Mouse (Mus musculus): Measurements from ENCODE around the gene Itga10. TPM values are rescaled to one million over a fixed set of nuclear protein-coding genes. Genes with fewer than 3 reads are reported as not detected.

Itga10 gene
- total and polyA plus RNA-seq, 2 experiments from 2014 or later: 1.4 to 2.6 TPM

DNA sequence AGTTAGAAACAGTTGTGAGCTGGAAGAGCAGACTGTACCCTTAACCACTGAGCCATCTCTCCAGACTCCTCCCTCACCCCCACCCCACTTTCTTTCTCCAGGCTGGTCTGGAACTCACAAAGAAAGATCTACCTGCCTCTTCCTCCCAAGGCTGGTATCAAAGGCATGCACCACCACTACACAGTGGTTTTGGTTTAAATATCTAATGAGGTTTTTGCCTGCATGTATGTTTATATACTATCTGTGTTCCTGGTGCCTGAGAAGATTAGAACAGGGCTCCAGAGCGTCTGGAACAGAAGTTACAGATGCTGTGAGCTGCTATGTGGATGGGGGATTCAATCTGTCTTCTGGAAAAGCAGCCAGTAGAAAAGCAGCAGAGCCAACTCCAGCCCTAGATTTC is 11.4 kb upstream of the Itga10 start:
- Histone ChIP-seq H3K9ac (replicated peaks; ENCODE audit: low read length) (no peak overlapping the region), H3K27me3 (ENCODE audit: insufficient read depth, low read length) (no peaks in the 10 kb centered on the region), H3K27ac (no peak overlapping the region), H3K4me1 (ENCODE audit: insufficient read depth, low read length) (peaks cover 13% of the 10 kb centered on the region; the same call in 1 of the 2 replicates), H3K4me2 (ENCODE audit: low read depth, low read length) (no peak overlapping the region), H3K4me3 (ENCODE audit: low read length) (no peak overlapping the region), H3K36me3 (ENCODE audit: insufficient read depth, low read length) (peaks cover 27% of the 10 kb centered on the region; the same call in 1 of the 2 replicates), H3K9me3 (ENCODE audit: low read length) (no peaks in the 10 kb centered on the region)
- ATAC-seq (no peak), DNase-seq (ENCODE audit: low spot score) (no peak)
- WGBS: 75% methylated on average over 1 of the region's 1 CpGs
- TF ChIP-seq CTCF (IDR thresholded peaks at IDR 0.05; ENCODE audit: low read depth): no peak

DNA sequence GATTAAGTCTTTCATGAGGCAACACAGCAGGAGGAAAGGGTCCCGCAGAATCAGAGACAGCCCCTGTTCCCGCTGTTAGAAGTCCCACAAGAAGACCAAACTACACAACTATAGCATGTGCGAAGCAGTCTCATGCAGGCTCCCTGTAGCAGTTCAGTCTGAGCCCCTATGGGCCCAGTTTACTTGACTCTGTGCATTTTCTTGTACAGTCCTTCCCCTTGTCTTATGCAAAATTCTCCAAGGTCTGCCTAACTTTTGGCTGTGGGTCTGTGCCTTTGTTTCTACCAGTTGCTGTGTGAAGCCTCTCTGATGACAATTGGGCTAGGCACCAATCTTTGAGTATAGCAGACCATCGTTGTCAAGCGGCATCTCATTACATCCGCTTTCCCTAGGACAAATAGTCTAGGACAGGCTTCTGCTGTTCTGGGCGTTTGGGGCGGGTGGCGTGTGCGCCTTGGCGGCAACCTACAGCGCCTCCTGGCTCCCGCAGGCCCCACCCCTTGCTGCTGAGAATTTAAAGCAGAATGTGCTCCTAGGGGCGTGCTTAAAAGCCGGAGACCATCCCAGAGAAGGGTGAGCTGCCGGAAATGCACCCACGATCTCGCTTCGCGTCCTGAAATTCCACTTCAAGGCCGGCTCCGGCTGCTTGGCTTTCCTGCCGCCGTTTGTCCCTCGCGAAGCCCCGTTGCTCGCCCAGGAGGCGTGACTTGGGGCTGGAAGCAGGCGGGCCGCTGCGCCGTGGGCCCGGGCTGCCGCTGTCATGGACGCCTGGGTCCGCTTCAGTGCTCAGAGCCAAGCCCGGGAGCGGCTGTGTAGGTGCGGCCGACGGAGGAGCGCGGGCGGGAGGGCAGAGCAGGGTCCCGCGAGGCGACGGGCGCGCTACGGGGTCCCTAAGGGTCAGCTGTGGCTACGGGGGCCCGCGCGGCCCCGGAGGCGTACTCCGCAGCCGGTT is 10.2 kb upstream of the Itga10 start, which contains the start of the genes Pex11b and Gm42957:
Gene Pex11b, plus strand, starts transcription at position 449 of the 952 bp plus-strand sequence.
Gene Gm42957, plus strand, starts transcription at position 547 of the 952 bp plus-strand sequence.
- WGBS: 2% methylated on average over 60 of the region's 60 CpGs
- Histone ChIP-seq H3K4me3 (ENCODE audit: low read length) (peak within 1 kb of the TSS; percentile 79), H3K9me3 (ENCODE audit: low read length) (no peaks in the 10 kb centered on the region), H3K27ac (peak within 1 kb of the TSS; percentile 79), H3K4me1 (ENCODE audit: insufficient read depth, low read length) (peaks cover 13% of the 10 kb centered on the region; the same call in 1 of the 2 replicates), H3K9ac (replicated peaks; ENCODE audit: low read length) (peak within 1 kb of the TSS; percentile 93), H3K36me3 (ENCODE audit: insufficient read depth, low read length) (peaks cover 34% of the 10 kb centered on the region; the same call in 1 of the 2 replicates), H3K4me2 (ENCODE audit: low read depth, low read length) (peak within 1 kb of the TSS; percentile 94), H3K27me3 (ENCODE audit: insufficient read depth, low read length) (no peaks in the 10 kb centered on the region)
- peak; percentile 88 for DNase-seq (ENCODE audit: low spot score)
- peak; percentile 90 for ATAC-seq
- TF ChIP-seq CTCF (IDR thresholded peaks at IDR 0.05; ENCODE audit: low read depth): peak; percentile 62

- Histone ChIP-seq H3K36me3 (ENCODE audit: insufficient read depth, low read length) (peaks cover 34% of the 10 kb centered on the region; the same call in 1 of the 2 replicates), H3K27me3 (ENCODE audit: insufficient read depth, low read length) (no peaks in the 10 kb centered on the region), H3K4me1 (ENCODE audit: insufficient read depth, low read length) (peaks cover 10% of the 10 kb centered on the region; the same call in 1 of the 2 replicates), H3K27ac (peak overlapping the region; percentile 79), H3K4me2 (ENCODE audit: low read depth, low read length) (peak overlapping the region; percentile 94), H3K9me3 (ENCODE audit: low read length) (no peaks in the 10 kb centered on the region), H3K9ac (replicated peaks; ENCODE audit: low read length) (peak overlapping the region; percentile 93), H3K4me3 (ENCODE audit: low read length) (peak overlapping the region; percentile 79)
- 11% methylated on average over 15 of the region's 15 CpGs for WGBS
- TF ChIP-seq CTCF (IDR thresholded peaks at IDR 0.05; ENCODE audit: low read depth): no peak
- no peak for DNase-seq (ENCODE audit: low spot score)
- ATAC-seq: no peak
These were observed 9.5 kb upstream of the Itga10 start for GRCm38 (mm10) chr3:96635906-96636305.

GRCm38 (mm10) chr3:96636448-96636847 is 8.9 kb upstream of the Itga10 start:
- Histone ChIP-seq H3K4me3 (ENCODE audit: low read length) (peak overlapping the region; percentile 79), H3K27ac (no peak overlapping the region), H3K9ac (replicated peaks; ENCODE audit: low read length) (peak overlapping the region; percentile 93; the same call in 1 of the 2 replicates), H3K4me2 (ENCODE audit: low read depth, low read length) (peak overlapping the region; percentile 94), H3K36me3 (ENCODE audit: insufficient read depth, low read length) (peaks cover 34% of the 10 kb centered on the region; the same call in 1 of the 2 replicates), H3K9me3 (ENCODE audit: low read length) (no peaks in the 10 kb centered on the region), H3K4me1 (ENCODE audit: insufficient read depth, low read length) (peaks cover 9% of the 10 kb centered on the region; the same call in 1 of the 2 replicates), H3K27me3 (ENCODE audit: insufficient read depth, low read length) (no peaks in the 10 kb centered on the region)
- TF ChIP-seq CTCF (IDR thresholded peaks at IDR 0.05; ENCODE audit: low read depth): no peak
- ATAC-seq: no peak
- 68% methylated on average over 11 of the region's 11 CpGs for WGBS
- no peak for DNase-seq (ENCODE audit: low spot score)

GRCm38 (mm10) chr3:96639219-96639618 is 6.2 kb upstream of the Itga10 start:
- no peak overlapping the region for H3K4me2 ChIP-seq (ENCODE audit: low read depth, low read length)
- TF ChIP-seq CTCF (IDR thresholded peaks at IDR 0.05; ENCODE audit: low read depth): peak; percentile 67
- no peaks in the 10 kb centered on the region for H3K9me3 ChIP-seq (ENCODE audit: low read length)
- WGBS: 76% methylated on average over 1 of the region's 1 CpGs
- ATAC-seq: no peak
- no peak overlapping the region for H3K4me3 ChIP-seq (ENCODE audit: low read length)
- DNase-seq (ENCODE audit: low spot score): peak; percentile 58
- no peak overlapping the region for H3K27ac ChIP-seq
- no peak overlapping the region for H3K9ac ChIP-seq (replicated peaks; ENCODE audit: low read length)
- H3K36me3 ChIP-seq (ENCODE audit: insufficient read depth, low read length): peaks cover 31% of the 10 kb centered on the region; the same call in 1 of the 2 replicates
- H3K4me1 ChIP-seq (ENCODE audit: insufficient read depth, low read length): peaks cover 9% of the 10 kb centered on the region; the same call in 1 of the 2 replicates
- no peaks in the 10 kb centered on the region for H3K27me3 ChIP-seq (ENCODE audit: insufficient read depth, low read length)

DNA sequence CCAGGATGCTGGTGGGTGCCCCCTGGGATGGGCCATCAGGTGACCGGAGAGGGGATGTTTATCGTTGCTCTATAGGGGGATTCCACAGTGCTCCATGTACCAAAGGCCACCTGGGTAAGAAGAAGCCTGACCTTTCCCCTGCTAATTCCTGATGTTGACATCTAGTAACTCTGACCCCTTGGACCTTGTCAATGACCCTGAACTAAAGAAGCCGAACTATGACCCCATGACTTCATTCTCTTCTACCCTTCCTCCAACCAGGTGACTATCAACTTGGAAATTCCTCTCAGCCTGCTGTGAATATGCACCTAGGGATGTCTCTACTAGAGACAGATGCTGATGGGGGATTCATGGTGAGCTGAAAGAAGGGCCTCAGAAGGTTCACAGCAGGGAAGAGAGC is 2.0 kb downstream of the Itga10 start:
- no peak for ATAC-seq
- Histone ChIP-seq H3K4me1 (ENCODE audit: insufficient read depth, low read length) (no peaks in the 10 kb centered on the region), H3K9ac (replicated peaks; ENCODE audit: low read length) (no peak overlapping the region), H3K4me3 (ENCODE audit: low read length) (no peak overlapping the region), H3K4me2 (ENCODE audit: low read depth, low read length) (no peak overlapping the region), H3K36me3 (ENCODE audit: insufficient read depth, low read length) (peaks cover 16% of the 10 kb centered on the region; the same call in 1 of the 2 replicates), H3K9me3 (ENCODE audit: low read length) (no peaks in the 10 kb centered on the region), H3K27ac (no peak overlapping the region), H3K27me3 (ENCODE audit: insufficient read depth, low read length) (no peaks in the 10 kb centered on the region)
- no peak for DNase-seq (ENCODE audit: low spot score)
- 81% methylated on average over 3 of the region's 3 CpGs for WGBS
- TF ChIP-seq CTCF (IDR thresholded peaks at IDR 0.05; ENCODE audit: low read depth): no peak

Measured in hindbrain, postnatal 0 days (tissue).